Comparison of ENCODE assay signal across 9 mouse cellular contexts in the genomic region with DNA sequence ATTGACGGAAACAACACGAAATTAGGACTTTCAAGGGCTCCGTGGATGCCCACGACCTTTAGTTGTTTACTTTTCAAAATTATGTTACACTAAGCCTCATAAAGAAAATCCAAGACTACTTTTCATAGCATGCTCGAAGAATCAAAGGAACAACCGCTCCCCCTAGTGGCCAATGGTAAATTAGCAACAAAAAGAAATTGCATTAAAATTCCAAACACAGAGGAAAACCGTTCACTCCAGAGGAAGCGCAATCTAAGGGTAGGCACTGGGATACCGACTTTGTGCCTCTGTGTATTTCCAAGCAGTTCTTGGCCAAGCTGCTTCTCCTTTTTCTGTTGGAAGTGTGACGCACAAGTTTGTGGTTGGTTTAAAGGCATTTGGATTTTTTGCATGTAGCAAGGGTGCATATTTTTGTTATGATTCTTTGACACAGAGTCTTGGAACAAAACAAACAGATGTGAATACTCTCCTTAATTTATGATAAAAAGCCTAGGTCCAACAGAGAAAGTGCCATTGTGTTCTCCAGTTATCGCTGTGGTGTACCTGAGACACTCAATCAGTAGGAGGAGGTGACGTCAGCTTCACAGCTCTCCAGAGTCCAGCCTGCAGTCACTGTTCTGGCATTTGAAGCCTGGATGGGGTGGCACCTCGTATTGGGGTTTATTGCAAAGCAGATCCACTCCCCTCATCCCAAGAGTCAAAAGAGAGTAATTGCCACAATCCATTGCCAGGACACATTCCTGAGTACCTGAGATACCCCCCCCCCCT.
DNase-seq lines count a peak whose midpoint lies in the region; ATAC-seq and TF ChIP-seq lines count a peak whose summit lies in the region.
"Had no signal": no experiment of that assay in that cellular context is flagged by ENCODE, and none has a peak within 500 bp of the region (broad histone marks: within the 10 kb centered on the region; RNA-seq: fewer than 3 reads in every experiment).

No protein-coding gene starts in this region.

- peaks cover 6% of the 10 kb centered on the region; the same call in 1 of the 2 replicates for H3K4me1 ChIP-seq in intestine, embryonic 15.5 days (replicated peaks)
- no peaks in the 10 kb centered on the region for H3K4me1 ChIP-seq in stomach, postnatal 0 days (replicated peaks; ENCODE audit: control insufficient read depth, insufficient read depth)

- DNase-seq in cerebellum, adult 18-20 months: peak; percentile 40 to 73
- no peak for DNase-seq in cerebellum, adult 11-12 months
- peak; percentile 44 for DNase-seq in urinary bladder, postnatal 25 days (ENCODE audit: low spot score)
- no peak for DNase-seq in urinary bladder, adult 2 months (ENCODE audit: low spot score)
- DNase-seq in fibroblast of lung, adult 2 months (ENCODE audit: low read depth): peak; percentile 81
- DNase-seq in lung, postnatal 14 days: peak; percentile 63
- DNase-seq in stomach, postnatal 0 days (ENCODE audit: low spot score): peak; percentile 38

- 16% methylated on average over 13 of the region's 13 CpGs for WGBS in intestine, embryonic 15.5 days
- WGBS in stomach, postnatal 0 days: 18% methylated on average over 13 of the region's 13 CpGs

- H3K27ac ChIP-seq in intestine, embryonic 15.5 days: no peak overlapping the region
- H3K27ac ChIP-seq in stomach, postnatal 0 days (replicated peaks): no peak overlapping the region
- H3K27ac ChIP-seq: stomach, embryonic 15.5 days had no signal

- H3K27me3 ChIP-seq in intestine, embryonic 15.5 days (replicated peaks): no peaks in the 10 kb centered on the region
- no peaks in the 10 kb centered on the region for H3K27me3 ChIP-seq in stomach, postnatal 0 days (ENCODE audit: control insufficient read depth, insufficient read depth, low read length)
- H3K27me3 ChIP-seq: stomach, embryonic 15.5 days had no signal

- H3K36me3 ChIP-seq in intestine, embryonic 15.5 days: no peaks in the 10 kb centered on the region
- H3K36me3 ChIP-seq in stomach, postnatal 0 days (ENCODE audit: control insufficient read depth, insufficient read depth, low read length): no peaks in the 10 kb centered on the region
- H3K36me3 ChIP-seq: stomach, embryonic 15.5 days had no signal

- no peaks in the 10 kb centered on the region for H3K9me3 ChIP-seq in intestine, embryonic 15.5 days
- no peaks in the 10 kb centered on the region for H3K9me3 ChIP-seq in stomach, postnatal 0 days (ENCODE audit: control insufficient read depth, low read length)
- H3K9me3 ChIP-seq: stomach, embryonic 15.5 days had no signal

- no peak overlapping the region for H3K9ac ChIP-seq in intestine, embryonic 15.5 days
- no peak overlapping the region for H3K9ac ChIP-seq in stomach, postnatal 0 days (ENCODE audit: low read length)
- H3K9ac ChIP-seq: stomach, embryonic 15.5 days had no signal

- no peak for TF ChIP-seq EP300 in stomach, postnatal 0 days (optimal IDR thresholded peaks at IDR 0.05)

- H3K4me2 ChIP-seq in intestine, embryonic 15.5 days (replicated peaks): no peak overlapping the region
- no peak overlapping the region for H3K4me2 ChIP-seq in stomach, postnatal 0 days (replicated peaks; ENCODE audit: low read depth)
- H3K4me2 ChIP-seq: stomach, embryonic 15.5 days had no signal

- ATAC-seq in intestine, embryonic 15.5 days: 0 out of 2 replicates have a peak, but pooled peaks have one; percentile 35
- no peak for ATAC-seq in stomach, postnatal 0 days (ENCODE audit: low FRiP score, low TSS enrichment)

- peak; percentile 93 for TF ChIP-seq CTCF in stomach, postnatal 0 days (IDR thresholded peaks at IDR 0.05; ENCODE audit: low read depth)

- no peak overlapping the region for H3K4me3 ChIP-seq in intestine, embryonic 15.5 days (replicated peaks)
- H3K4me3 ChIP-seq in stomach, postnatal 0 days (ENCODE audit: low read depth, low read length): no peak overlapping the region
- H3K4me3 ChIP-seq: stomach, embryonic 15.5 days had no signal

Comparison
In these comparisons a context has a peak if more than half of its experiments do, and no peak if none do; other contexts are left out.
1. DNase-seq: peak in cerebellum, adult 18-20 months (2 of 2), urinary bladder, postnatal 25 days (single experiment), fibroblast of lung, adult 2 months (single experiment), lung, postnatal 14 days (single experiment) and stomach, postnatal 0 days (single experiment); none in cerebellum, adult 11-12 months (single experiment) and urinary bladder, adult 2 months (single experiment).